22 mouse cellular contexts compared by ENCODE assay signal in the genomic region with DNA sequence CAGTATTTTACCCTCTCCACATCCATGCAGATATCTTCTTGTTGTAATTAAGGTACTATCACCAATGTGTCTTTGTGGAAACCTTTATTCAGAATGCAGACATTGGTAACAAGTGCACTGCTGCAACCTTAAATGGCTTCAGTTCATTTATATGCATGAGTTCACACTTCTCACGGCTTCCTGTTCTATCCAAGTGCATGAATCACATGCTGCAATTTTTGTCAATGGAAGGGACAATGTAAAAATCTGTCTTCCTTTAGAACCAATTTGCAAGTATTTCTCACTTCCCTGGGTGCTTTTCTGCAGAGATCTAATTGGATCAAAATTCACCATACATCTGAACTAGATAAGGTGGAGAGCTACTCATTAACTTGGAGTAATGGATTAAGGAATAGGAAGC. TPM values are rescaled to one million over a fixed set of nuclear protein-coding genes. Genes with fewer than 3 reads are reported as not detected.
DNase-seq lines count a peak whose midpoint lies in the region; ATAC-seq and TF ChIP-seq lines count a peak whose summit lies in the region.
"Had no signal": no experiment of that assay in that cellular context is flagged by ENCODE, and none has a peak within 500 bp of the region (broad histone marks: within the 10 kb centered on the region; RNA-seq: fewer than 3 reads in every experiment).

No protein-coding gene starts in this region.

- peak; percentile 49; the same call in 1 of the 2 replicates for ATAC-seq in forebrain, embryonic 12.5 days (ENCODE audit: low FRiP score)
- peak; percentile 74 for ATAC-seq in forebrain, embryonic 16.5 days
- no peak for ATAC-seq in cerebellum, adult (ENCODE audit: insufficient number of reproducible peaks, low FRiP score, low TSS enrichment)
- ATAC-seq: hindbrain, embryonic 16.5 days; inflammation-experienced regulatory T-cells, adult 6 months had no signal

- no peak overlapping the region for H3K27ac ChIP-seq in forebrain, embryonic 12.5 days
- H3K27ac ChIP-seq in forebrain, embryonic 10.5 days = no peak overlapping the region
- H3K27ac ChIP-seq in left cerebral cortex, adult 2 months = 0 out of 2 replicates have a peak overlapping the region, but pooled peaks have one; percentile 20
- H3K27ac ChIP-seq in forebrain, embryonic 16.5 days (ENCODE audit: low read length) = no peak overlapping the region
- H3K27ac ChIP-seq: embryonic facial prominence, embryonic 10.5 days; heart, embryonic 13.5 days; hindbrain, embryonic 12.5 days had no signal

- WGBS in forebrain, embryonic 12.5 days = 51% methylated on average over 1 of the region's 1 CpGs
- WGBS in forebrain, embryonic 10.5 days = 78% methylated on average over 1 of the region's 1 CpGs
- 18% methylated on average over 1 of the region's 1 CpGs for WGBS in forebrain, embryonic 16.5 days

- H3K4me3 ChIP-seq in forebrain, embryonic 12.5 days (replicated peaks) = no peak overlapping the region
- H3K4me3 ChIP-seq in forebrain, embryonic 10.5 days = no peak overlapping the region
- H3K4me3 ChIP-seq in left cerebral cortex, adult 2 months = no peak overlapping the region
- no peak overlapping the region for H3K4me3 ChIP-seq in forebrain, embryonic 16.5 days (replicated peaks; ENCODE audit: low read length)
- H3K4me3 ChIP-seq: embryonic facial prominence, embryonic 10.5 days; heart, embryonic 13.5 days; hindbrain, embryonic 12.5 days had no signal

- TF ChIP-seq CTCF in left cerebral cortex, adult 2 months (IDR thresholded peaks at IDR 0.05) = no peak

- no peaks in the 10 kb centered on the region for H3K27me3 ChIP-seq in forebrain, embryonic 12.5 days
- no peaks in the 10 kb centered on the region for H3K27me3 ChIP-seq in forebrain, embryonic 10.5 days (ENCODE audit: poor library complexity, severe bottlenecking)
- H3K27me3 ChIP-seq in forebrain, embryonic 16.5 days (replicated peaks; ENCODE audit: control insufficient read depth, insufficient read depth, low read length) = no peaks in the 10 kb centered on the region
- H3K27me3 ChIP-seq: heart, embryonic 13.5 days; hindbrain, embryonic 12.5 days had no signal

- no peak overlapping the region for H3K9ac ChIP-seq in forebrain, embryonic 12.5 days
- no peak overlapping the region for H3K9ac ChIP-seq in forebrain, embryonic 16.5 days (replicated peaks; ENCODE audit: low read depth, low read length)
- H3K9ac ChIP-seq: heart, embryonic 13.5 days; hindbrain, embryonic 12.5 days had no signal

- no peak for DNase-seq in forebrain, embryonic 10.5 days (ENCODE audit: extremely low spot score, low spot score)
- DNase-seq in left cerebral cortex, adult 2 months (ENCODE audit: extremely low spot score in 1 of 2, low spot score in 2 of 2) = no peak
- no peak for DNase-seq in left cerebral cortex, postnatal 4 days
- no peak for DNase-seq in B cell, adult 2 months
- DNase-seq: adrenal gland, postnatal 10 days; cerebellum, adult 2 months; cerebellum, postnatal 10 days; gastrocnemius, postnatal 36 days; heart, adult 11 months; heart, postnatal 4 days; kidney, adult 11 months had no signal

- intact Hi-C loops in left cerebral cortex, adult 2 months (cut with DNase I) = no loop called here
- intact Hi-C loops in left cerebral cortex, postnatal 4 days (cut with DNase I) = no loop called here

- H3K4me1 ChIP-seq in forebrain, embryonic 12.5 days = no peaks in the 10 kb centered on the region
- H3K4me1 ChIP-seq in forebrain, embryonic 10.5 days = no peaks in the 10 kb centered on the region
- no peaks in the 10 kb centered on the region for H3K4me1 ChIP-seq in forebrain, embryonic 16.5 days (replicated peaks; ENCODE audit: control insufficient read depth, insufficient read depth, low read length)
- H3K4me1 ChIP-seq: embryonic facial prominence, embryonic 10.5 days; hindbrain, embryonic 12.5 days had no signal

- no peaks in the 10 kb centered on the region for H3K9me3 ChIP-seq in forebrain, embryonic 12.5 days
- no peaks in the 10 kb centered on the region for H3K9me3 ChIP-seq in forebrain, embryonic 10.5 days
- no peaks in the 10 kb centered on the region for H3K9me3 ChIP-seq in forebrain, embryonic 16.5 days (ENCODE audit: control insufficient read depth, low read length)
- H3K9me3 ChIP-seq: embryonic facial prominence, embryonic 10.5 days; heart, embryonic 13.5 days; hindbrain, embryonic 12.5 days had no signal

- H3K36me3 ChIP-seq in forebrain, embryonic 12.5 days (replicated peaks) = no peaks in the 10 kb centered on the region
- no peaks in the 10 kb centered on the region for H3K36me3 ChIP-seq in forebrain, embryonic 10.5 days (replicated peaks)
- no peaks in the 10 kb centered on the region for H3K36me3 ChIP-seq in forebrain, embryonic 16.5 days (ENCODE audit: control insufficient read depth, insufficient read depth)
- H3K36me3 ChIP-seq: embryonic facial prominence, embryonic 10.5 days; heart, embryonic 13.5 days; hindbrain, embryonic 12.5 days had no signal

- H3K4me2 ChIP-seq in forebrain, embryonic 12.5 days = no peak overlapping the region
- H3K4me2 ChIP-seq in forebrain, embryonic 16.5 days (ENCODE audit: low read length) = no peak overlapping the region
- H3K4me2 ChIP-seq: heart, embryonic 13.5 days; hindbrain, embryonic 12.5 days had no signal

RNA-seq across cellular contexts. Expression of gene Plppr5, which starts 27.8 kb away (rescaled TPM):
- 0.36 and 0.50 TPM in 2 replicates for polyA plus RNA-seq in forebrain, embryonic 12.5 days (2016; fragmentation: Nextera tagmentation; extraction: Ambion mirVana)
- polyA plus RNA-seq in forebrain, embryonic 10.5 days (2016; fragmentation: Nextera tagmentation; extraction: Ambion mirVana) = 0.12 and 0.28 TPM in 2 replicates
- total RNA-seq in left cerebral cortex, adult 2 months (2021) = 10 to 100 TPM; 31.6 to 32.6 TPM
- 10 to 100 TPM; 50.5 to 51.2 TPM for total RNA-seq in left cerebral cortex, postnatal 4 days (2021)
- polyA plus RNA-seq in forebrain, embryonic 16.5 days (2015; fragmentation: Nextera tagmentation; extraction: Ambion mirVana) = 9.7 and 10.3 TPM in 2 replicates
- total RNA-seq: gastrocnemius, adult 8-10 months; gastrocnemius, postnatal 36 days; MEL had no signal
- polyA plus RNA-seq: C2C12; inflammation-experienced regulatory T-cells, adult 6 months had no signal
